Mouse (Mus musculus) adrenal gland, postnatal 36 days (tissue): ENCODE measurements around the gene Sept6. TPM values are rescaled to one million over a fixed set of nuclear protein-coding genes. Genes with fewer than 3 reads are reported as not detected.

ENCODE experiments used
- DNase-seq, 2 experiments: peaks; one replicate each; pipeline ENCODE4 v3.0.0; 2021; ENCODE audit warnings: mixed read lengths in 1 of 2
- long read RNA-seq, 2 experiments: library from polyadenylated mRNA; stranded (forward); transcript quantifications; one replicate each; pipeline ENCODE4 v2.0.0; 2021; ENCODE audit warnings: borderline sequencing depth in 2 of 2
- total RNA-seq, 2 experiments: library from RNA; stranded (reverse); gene quantifications; 2 replicates each; pipeline ENCODE4 v1.2.3; 2021

The Sept6 gene
- 10 to 100 TPM; 20.7 to 24.4 TPM for total RNA-seq
- long read RNA-seq, experiment 1, full-length matches to known transcripts, result 6 of 15 reads
- long read RNA-seq, experiment 1, partial matches to known transcripts, result 2 of 15 reads
- long read RNA-seq, experiment 1, other reads (novel, unspliced or antisense), result 7 of 15 reads
- long read RNA-seq, experiment 2, full-length matches to known transcripts, result 1 of 3 reads
- long read RNA-seq, experiment 2, partial matches to known transcripts, result 0 of 3 reads
- long read RNA-seq, experiment 2, other reads (novel, unspliced or antisense), result 2 of 3 reads

- no peak for DNase-seq
These were observed at the start of gene Sept6 for GRCm38 (mm10) chrX:36991694-36992093. Sept6 (minus strand) TSS chrX:36991794.

GRCm38 (mm10) chrX:37028378-37028777 is 36.8 kb upstream of the Sept6 start:
- peak in 1 of 2 experiments; percentile 14 for DNase-seq

- DNase-seq, result peak in 1 of 2 experiments; percentile 19
These were observed 32.2 kb upstream of the Sept6 start for GRCm38 (mm10) chrX:37023652-37024309.

GRCm38 (mm10) chrX:37022690-37023089 is 31.1 kb upstream of the Sept6 start:
- peak; percentile 65 to 76 for DNase-seq

- peak in 1 of 2 experiments; percentile 3 for DNase-seq
These were observed 27.5 kb upstream of the Sept6 start for GRCm38 (mm10) chrX:37019045-37019444.

- no peak for DNase-seq
These were observed 26.6 kb upstream of the Sept6 start for GRCm38 (mm10) chrX:37018150-37018654.

- no peak for DNase-seq
These were observed 22.3 kb upstream of the Sept6 start for GRCm38 (mm10) chrX:37013870-37014269.

- no peak for DNase-seq
These were observed 555 bp downstream of the Sept6 start for GRCm38 (mm10) chrX:36991039-36991438.

- no peak for DNase-seq
These were observed 1.7 kb downstream of the Sept6 start for GRCm38 (mm10) chrX:36989752-36990404.

GRCm38 (mm10) chrX:36989234-36989751 is 2.3 kb downstream of the Sept6 start:
- DNase-seq, result peak; percentile 64 to 77

GRCm38 (mm10) chrX:36988754-36989153 is 2.8 kb downstream of the Sept6 start:
- peak in 1 of 2 experiments; percentile 39 for DNase-seq

- DNase-seq, result no peak
These were observed 3.7 kb downstream of the Sept6 start for GRCm38 (mm10) chrX:36987851-36988250.

GRCm38 (mm10) chrX:36985041-36985440 is 6.6 kb downstream of the Sept6 start:
- DNase-seq, result no peak

GRCm38 (mm10) chrX:36983654-36984311 is 7.8 kb downstream of the Sept6 start:
- no peak for DNase-seq

GRCm38 (mm10) chrX:36982892-36983653 is 8.5 kb downstream of the Sept6 start:
- DNase-seq, result peak in 1 of 2 experiments; percentile 41

- DNase-seq, result no peak
These were observed 10.9 kb downstream of the Sept6 start for GRCm38 (mm10) chrX:36980563-36981187.

GRCm38 (mm10) chrX:36977863-36978262 is 13.7 kb downstream of the Sept6 start:
- DNase-seq, result no peak

- DNase-seq, result no peak
These were observed 14.6 kb downstream of the Sept6 start for GRCm38 (mm10) chrX:36976980-36977379.

- DNase-seq, result no peak
These were observed 15.3 kb downstream of the Sept6 start for GRCm38 (mm10) chrX:36976272-36976671.

GRCm38 (mm10) chrX:36974905-36975304 is 16.7 kb downstream of the Sept6 start:
- no peak for DNase-seq

- no peak for DNase-seq
These were observed 18.6 kb downstream of the Sept6 start for GRCm38 (mm10) chrX:36972951-36973471.
